In genomic region chr13:59842226-59843210, GRCm38 (mm10) we compare ENCODE assay signal across 8 mouse cellular contexts. TPM values are rescaled to one million over a fixed set of nuclear protein-coding genes. Genes with fewer than 3 reads are reported as not detected.
DNase-seq lines count a peak whose midpoint lies in the region; ATAC-seq lines count a peak whose summit lies in the region.

No protein-coding gene starts in this region.

- no peak overlapping the region for H3K9ac ChIP-seq in limb, embryonic 11.5 days (ENCODE audit: low read length)
- no peak overlapping the region for H3K9ac ChIP-seq in midbrain, embryonic 13.5 days (replicated peaks)

- no peaks in the 10 kb centered on the region for H3K27me3 ChIP-seq in limb, embryonic 11.5 days (ENCODE audit: control insufficient read depth, insufficient read depth, low read length)
- H3K27me3 ChIP-seq in midbrain, embryonic 13.5 days: no peaks in the 10 kb centered on the region

- intact Hi-C loops in heart, postnatal 25 days (cut with DNase I): loop anchor here (1.0 to 5.0 kb wide), 3 partner anchors 626 to 1205 kb away; no protein-coding TSS in a partner anchor

- DNase-seq in heart, adult 11 months: peak; percentile 95
- DNase-seq in heart, postnatal 25 days (ENCODE audit: low spot score): no peak
- DNase-seq in embryo, embryonic 11 days: peak; percentile 89
- DNase-seq in kidney, adult 18-20 months: peak; percentile 83
- peak; percentile 92 for DNase-seq in limb, embryonic 11.5 days (ENCODE audit: low spot score)
- DNase-seq in spleen, adult 12 weeks (ENCODE audit: low spot score): peak; percentile 66

- H3K27ac ChIP-seq in limb, embryonic 11.5 days (replicated peaks; ENCODE audit: low read depth, low read length): no peak overlapping the region
- no peak overlapping the region for H3K27ac ChIP-seq in midbrain, embryonic 13.5 days

- H3K9me3 ChIP-seq in limb, embryonic 11.5 days (ENCODE audit: control insufficient read depth, low read length): no peaks in the 10 kb centered on the region
- H3K9me3 ChIP-seq in midbrain, embryonic 13.5 days: no peaks in the 10 kb centered on the region

- ATAC-seq in granulocyte monocyte progenitor cell, adult 5-6 weeks (replicated peaks; ENCODE audit: poor library complexity, severe bottlenecking): peak; percentile 72
- ATAC-seq in limb, embryonic 11.5 days (ENCODE audit: insufficient number of reproducible peaks, low FRiP score, low TSS enrichment, low read depth): peak; percentile 29; the same call in 1 of the 2 replicates
- ATAC-seq in midbrain, embryonic 13.5 days: peak; percentile 44; the same call in 1 of the 2 replicates

- 43% methylated on average over 16 of the region's 16 CpGs for WGBS in limb, embryonic 11.5 days
- WGBS in midbrain, embryonic 13.5 days: 48% methylated on average over 16 of the region's 16 CpGs

- H3K36me3 ChIP-seq in limb, embryonic 11.5 days (ENCODE audit: control insufficient read depth, insufficient read depth, low read length): no peaks in the 10 kb centered on the region
- no peaks in the 10 kb centered on the region for H3K36me3 ChIP-seq in midbrain, embryonic 13.5 days

- H3K4me2 ChIP-seq in limb, embryonic 11.5 days (ENCODE audit: low read depth, severe bottlenecking): no peak overlapping the region
- H3K4me2 ChIP-seq in midbrain, embryonic 13.5 days (replicated peaks): no peak overlapping the region

- H3K4me3 ChIP-seq in limb, embryonic 11.5 days (ENCODE audit: low read depth, low read length): no peak overlapping the region
- H3K4me3 ChIP-seq in midbrain, embryonic 13.5 days (replicated peaks): no peak overlapping the region

- no peaks in the 10 kb centered on the region for H3K4me1 ChIP-seq in limb, embryonic 11.5 days (ENCODE audit: control insufficient read depth, insufficient read depth, low read length)
- H3K4me1 ChIP-seq in midbrain, embryonic 13.5 days (replicated peaks): no peaks in the 10 kb centered on the region

RNA-seq across cellular contexts. Expression of gene Tut7, which starts 19.6 kb away (rescaled TPM):
- total RNA-seq in heart, postnatal 25 days (2021): 10 to 100 TPM; 41.4 to 41.9 TPM
- total RNA-seq in granulocyte monocyte progenitor cell, adult 5-6 weeks (2014; fragmentation: Nextera tagmentation): 63.9 and 77.9 TPM in 2 replicates
- 114 and 117 TPM in 2 replicates for total RNA-seq in granulocyte monocyte progenitor cell, adult 5-6 weeks (2017)
- 44.4 and 53.2 TPM in 2 replicates for polyA plus RNA-seq in limb, embryonic 11.5 days (2014; fragmentation: Nextera tagmentation; extraction: Ambion mirVana)
- polyA plus RNA-seq in midbrain, embryonic 13.5 days (2015; fragmentation: Nextera tagmentation; extraction: Ambion mirVana): 58.7 and 59.6 TPM in 2 replicates
